Mouse (Mus musculus): ENCODE data around the gene Ccdc186. TPM values are rescaled to one million over a fixed set of nuclear protein-coding genes. Genes with fewer than 3 reads are reported as not detected.

Ccdc186 gene
- polyA plus RNA-seq, 1 experiment from 2014 or later = 13.4 TPM

- no peaks in the 10 kb centered on the region for H3K36me3 ChIP-seq (ENCODE audit: control insufficient read depth, insufficient read depth, low read length)
- H3K27ac ChIP-seq (replicated peaks) = no peak overlapping the region
- ATAC-seq (ENCODE audit: low FRiP score, low TSS enrichment) = no peak
- no peak overlapping the region for H3K4me3 ChIP-seq (ENCODE audit: low read depth, low read length)
- no peaks in the 10 kb centered on the region for H3K27me3 ChIP-seq (ENCODE audit: control insufficient read depth, insufficient read depth, low read length)
- DNase-seq (ENCODE audit: low spot score) = no peak
- no peaks in the 10 kb centered on the region for H3K4me1 ChIP-seq (replicated peaks; ENCODE audit: control insufficient read depth, insufficient read depth)
- H3K4me2 ChIP-seq (replicated peaks; ENCODE audit: low read depth) = no peak overlapping the region
- no peaks in the 10 kb centered on the region for H3K9me3 ChIP-seq (ENCODE audit: control insufficient read depth, low read length)
- no peak for TF ChIP-seq EP300 (optimal IDR thresholded peaks at IDR 0.05)
- no peak for TF ChIP-seq CTCF (IDR thresholded peaks at IDR 0.05; ENCODE audit: low read depth)
- H3K9ac ChIP-seq (ENCODE audit: low read length) = no peak overlapping the region
- WGBS = 83% methylated on average over 9 of the region's 9 CpGs
These were observed 53.0 kb downstream of the Ccdc186 start for GRCm38 (mm10) chr19:56769024-56769423.

- no peak overlapping the region for H3K27ac ChIP-seq (replicated peaks)
- DNase-seq (ENCODE audit: low spot score) (no peak), ATAC-seq (ENCODE audit: low FRiP score, low TSS enrichment) (no peak)
- WGBS = 92% methylated on average over 4 of the region's 4 CpGs
- H3K4me1 ChIP-seq (replicated peaks; ENCODE audit: control insufficient read depth, insufficient read depth) = no peaks in the 10 kb centered on the region
- no peaks in the 10 kb centered on the region for H3K9me3 ChIP-seq (ENCODE audit: control insufficient read depth, low read length)
- H3K4me3 ChIP-seq (ENCODE audit: low read depth, low read length) = no peak overlapping the region
- H3K4me2 ChIP-seq (replicated peaks; ENCODE audit: low read depth) = no peak overlapping the region
- H3K36me3 ChIP-seq (ENCODE audit: control insufficient read depth, insufficient read depth, low read length) = no peaks in the 10 kb centered on the region
- H3K9ac ChIP-seq (ENCODE audit: low read length) = no peak overlapping the region
- H3K27me3 ChIP-seq (ENCODE audit: control insufficient read depth, insufficient read depth, low read length) = no peaks in the 10 kb centered on the region
- no peak for TF ChIP-seq CTCF (IDR thresholded peaks at IDR 0.05; ENCODE audit: low read depth)
- TF ChIP-seq EP300 (optimal IDR thresholded peaks at IDR 0.05) = no peak
These were observed 59.3 kb downstream of the Ccdc186 start for GRCm38 (mm10) chr19:56762686-56763085.

- TF ChIP-seq CTCF (IDR thresholded peaks at IDR 0.05; ENCODE audit: low read depth) (no peak), EP300 (optimal IDR thresholded peaks at IDR 0.05) (no peak)
- no peak overlapping the region for H3K27ac ChIP-seq (replicated peaks)
- H3K9me3 ChIP-seq (ENCODE audit: control insufficient read depth, low read length) = no peaks in the 10 kb centered on the region
- no peak for DNase-seq (ENCODE audit: low spot score)
- H3K4me1 ChIP-seq (replicated peaks; ENCODE audit: control insufficient read depth, insufficient read depth) = no peaks in the 10 kb centered on the region
- no peak for ATAC-seq (ENCODE audit: low FRiP score, low TSS enrichment)
- no peaks in the 10 kb centered on the region for H3K36me3 ChIP-seq (ENCODE audit: control insufficient read depth, insufficient read depth, low read length)
- H3K4me2 ChIP-seq (replicated peaks; ENCODE audit: low read depth) = no peak overlapping the region
- no peak overlapping the region for H3K9ac ChIP-seq (ENCODE audit: low read length)
- WGBS = 84% methylated on average over 2 of the region's 2 CpGs
- H3K27me3 ChIP-seq (ENCODE audit: control insufficient read depth, insufficient read depth, low read length) = no peaks in the 10 kb centered on the region
- H3K4me3 ChIP-seq (ENCODE audit: low read depth, low read length) = no peak overlapping the region
These were observed 60.3 kb downstream of the Ccdc186 start for GRCm38 (mm10) chr19:56761727-56762126.

- no peak overlapping the region for H3K9ac ChIP-seq (ENCODE audit: low read length)
- ATAC-seq (ENCODE audit: low FRiP score, low TSS enrichment) (no peak), DNase-seq (ENCODE audit: low spot score) (no peak)
- TF ChIP-seq EP300 (optimal IDR thresholded peaks at IDR 0.05) (no peak), CTCF (IDR thresholded peaks at IDR 0.05; ENCODE audit: low read depth) (no peak)
- H3K4me2 ChIP-seq (replicated peaks; ENCODE audit: low read depth) = no peak overlapping the region
- no peaks in the 10 kb centered on the region for H3K4me1 ChIP-seq (replicated peaks; ENCODE audit: control insufficient read depth, insufficient read depth)
- no peaks in the 10 kb centered on the region for H3K9me3 ChIP-seq (ENCODE audit: control insufficient read depth, low read length)
- H3K36me3 ChIP-seq (ENCODE audit: control insufficient read depth, insufficient read depth, low read length) = no peaks in the 10 kb centered on the region
- H3K27me3 ChIP-seq (ENCODE audit: control insufficient read depth, insufficient read depth, low read length) = no peaks in the 10 kb centered on the region
- 88% methylated on average over 5 of the region's 5 CpGs for WGBS
- no peak overlapping the region for H3K4me3 ChIP-seq (ENCODE audit: low read depth, low read length)
- no peak overlapping the region for H3K27ac ChIP-seq (replicated peaks)
These were observed 60.9 kb downstream of the Ccdc186 start for GRCm38 (mm10) chr19:56761096-56761495.

DNA sequence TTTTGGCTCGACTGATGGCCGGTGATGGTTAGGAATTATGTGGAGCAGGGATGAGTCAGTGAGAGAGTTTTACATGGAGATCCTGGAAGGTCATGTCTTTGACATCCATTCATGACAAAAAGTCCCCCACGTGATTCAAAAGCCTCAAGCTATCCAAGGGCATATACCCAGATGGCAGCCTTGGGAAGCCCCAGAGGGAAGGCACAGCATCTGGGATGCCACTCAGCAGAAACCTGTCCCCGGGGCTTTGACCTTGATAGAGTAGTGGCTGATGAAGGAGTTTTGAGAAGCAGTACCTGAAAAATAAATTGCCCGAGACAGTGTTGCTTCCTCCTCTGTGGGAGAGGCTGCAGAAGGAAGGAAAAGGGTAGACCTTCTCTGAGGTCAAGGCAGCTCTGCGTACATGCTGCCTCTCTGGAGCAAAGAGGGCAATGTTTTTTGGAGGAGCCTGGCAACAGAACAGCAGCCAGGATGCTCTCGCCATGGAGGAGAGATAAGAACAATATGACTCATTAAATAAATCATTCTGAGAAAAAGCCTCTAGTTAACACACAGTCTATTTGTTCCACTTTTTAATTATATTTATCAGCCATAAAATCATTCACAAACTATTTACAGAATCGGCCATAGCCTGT lies 61.6 kb downstream of the Ccdc186 start:
- Histone ChIP-seq H3K4me2 (replicated peaks; ENCODE audit: low read depth) (no peak overlapping the region), H3K4me1 (replicated peaks; ENCODE audit: control insufficient read depth, insufficient read depth) (no peaks in the 10 kb centered on the region)

GRCm38 (mm10) chr19:56759740-56760139 lies 62.2 kb downstream of the Ccdc186 start:
- WGBS = 51% methylated on average over 4 of the region's 4 CpGs
- Histone ChIP-seq H3K27me3 (ENCODE audit: control insufficient read depth, insufficient read depth, low read length) (no peaks in the 10 kb centered on the region), H3K36me3 (ENCODE audit: control insufficient read depth, insufficient read depth, low read length) (no peaks in the 10 kb centered on the region), H3K4me2 (replicated peaks; ENCODE audit: low read depth) (no peak overlapping the region), H3K9me3 (ENCODE audit: control insufficient read depth, low read length) (no peaks in the 10 kb centered on the region), H3K4me1 (replicated peaks; ENCODE audit: control insufficient read depth, insufficient read depth) (no peaks in the 10 kb centered on the region), H3K27ac (replicated peaks) (no peak overlapping the region), H3K9ac (ENCODE audit: low read length) (no peak overlapping the region), H3K4me3 (ENCODE audit: low read depth, low read length) (no peak overlapping the region)
- TF ChIP-seq CTCF (IDR thresholded peaks at IDR 0.05; ENCODE audit: low read depth) (no peak), EP300 (optimal IDR thresholded peaks at IDR 0.05) (no peak)
- DNase-seq (ENCODE audit: low spot score) (no peak), ATAC-seq (ENCODE audit: low FRiP score, low TSS enrichment) (peak; percentile 62)

More for the DNA sequence above, 61.6 kb downstream of the Ccdc186 start:
- Histone ChIP-seq H3K36me3 (ENCODE audit: control insufficient read depth, insufficient read depth, low read length) (no peaks in the 10 kb centered on the region), H3K27me3 (ENCODE audit: control insufficient read depth, insufficient read depth, low read length) (no peaks in the 10 kb centered on the region), H3K9ac (ENCODE audit: low read length) (no peak overlapping the region), H3K27ac (replicated peaks) (no peak overlapping the region), H3K4me3 (ENCODE audit: low read depth, low read length) (no peak overlapping the region), H3K9me3 (ENCODE audit: control insufficient read depth, low read length) (no peaks in the 10 kb centered on the region)
- ATAC-seq (ENCODE audit: low FRiP score, low TSS enrichment) = no peak
- TF ChIP-seq CTCF (IDR thresholded peaks at IDR 0.05; ENCODE audit: low read depth) = no peak
- no peak for TF ChIP-seq EP300 (optimal IDR thresholded peaks at IDR 0.05)
- no peak for DNase-seq (ENCODE audit: low spot score)
- 79% methylated on average over 8 of the region's 8 CpGs for WGBS

Data from stomach, postnatal 0 days (tissue).